Mouse (Mus musculus): ENCODE data around the gene Fbxl17.

DNA sequence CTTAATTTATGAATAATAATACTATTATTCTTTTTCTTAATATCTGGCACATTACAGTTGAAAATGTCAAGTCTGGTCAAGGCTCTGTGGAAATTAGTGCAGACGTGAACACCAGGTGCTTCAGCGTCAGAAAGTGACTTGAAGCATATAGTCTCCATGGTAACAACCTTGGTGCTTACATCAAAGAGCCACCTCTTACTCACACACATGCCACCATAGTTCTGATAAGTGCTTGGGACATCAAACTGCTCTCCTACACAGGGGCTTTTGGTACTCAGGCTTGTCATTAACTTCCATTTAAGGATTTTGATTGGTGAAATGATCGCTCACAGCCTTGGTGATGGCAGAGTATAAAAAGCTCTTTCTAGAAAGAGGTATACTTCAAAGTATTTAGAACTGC, 333.1 kb downstream of the Fbxl17 start:
- TF ChIP-seq CTCF (IDR thresholded peaks at IDR 0.05 in 2 of 3, conservative IDR thresholded peaks at IDR 0.05 in 1 of 3; ENCODE audit: control insufficient read depth in 1 of 3, insufficient read depth in 1 of 3, low read depth in 2 of 3, low read length in 3 of 3, poor library complexity in 1 of 3, severe bottlenecking in 1 of 3) (no peak), NRF1 (IDR thresholded peaks at IDR 0.05; ENCODE audit: insufficient read depth, low read depth, low read length, poor library complexity, severe bottlenecking) (no peak), HCFC1 (IDR thresholded peaks at IDR 0.05; ENCODE audit: low read depth, low read length) (no peak), EP300 (IDR thresholded peaks at IDR 0.05; ENCODE audit: low read depth in 1 of 2, low read length in 2 of 2) (no peak)

Data from MEL (cell line).